Comparison of ENCODE assay signal across 8 mouse cellular contexts in genomic region chr12:75816981-75817856, GRCm38 (mm10). TPM values are rescaled to one million over a fixed set of nuclear protein-coding genes. Genes with fewer than 3 reads are reported as not detected.
A peak's percentile ranks its signal among the peaks of the same experiment; 100 is the strongest.
DNase-seq lines count a peak whose midpoint lies in the region; ATAC-seq lines count a peak whose summit lies in the region.

No protein-coding gene starts in this region.

- no peak overlapping the region for H3K27ac ChIP-seq in heart, embryonic 16.5 days (ENCODE audit: low read length)
- H3K27ac ChIP-seq in embryonic facial prominence, embryonic 10.5 days (replicated peaks), result 0 out of 2 replicates have a peak overlapping the region, but pooled peaks have one; percentile 97
- no peak overlapping the region for H3K27ac ChIP-seq in intestine, embryonic 15.5 days
- H3K27ac ChIP-seq in midbrain, embryonic 14.5 days (replicated peaks; ENCODE audit: low read depth, low read length), result no peak overlapping the region

- peak overlapping the region; percentile 89 for H3K9ac ChIP-seq in heart, embryonic 16.5 days (ENCODE audit: low read length)
- H3K9ac ChIP-seq in intestine, embryonic 15.5 days, result peak overlapping the region; percentile 90; the same call in 1 of the 2 replicates
- peak overlapping the region; percentile 84; the same call in 1 of the 2 replicates for H3K9ac ChIP-seq in midbrain, embryonic 14.5 days (replicated peaks; ENCODE audit: low read length)

- no peaks in the 10 kb centered on the region for H3K9me3 ChIP-seq in heart, embryonic 16.5 days (replicated peaks; ENCODE audit: control insufficient read depth, low read length)
- H3K9me3 ChIP-seq in embryonic facial prominence, embryonic 10.5 days, result no peaks in the 10 kb centered on the region
- H3K9me3 ChIP-seq in intestine, embryonic 15.5 days, result no peaks in the 10 kb centered on the region
- H3K9me3 ChIP-seq in midbrain, embryonic 14.5 days (ENCODE audit: control insufficient read depth, low read length), result no peaks in the 10 kb centered on the region

- peak overlapping the region; percentile 84 for H3K4me2 ChIP-seq in heart, embryonic 16.5 days (ENCODE audit: low read depth, low read length)
- H3K4me2 ChIP-seq in intestine, embryonic 15.5 days (replicated peaks), result peak overlapping the region; percentile 80
- H3K4me2 ChIP-seq in midbrain, embryonic 14.5 days (ENCODE audit: low read length), result peak overlapping the region; percentile 65

- no peak for ATAC-seq in heart, embryonic 16.5 days (replicated peaks; ENCODE audit: extremely low read depth, insufficient read depth, low FRiP score)
- no peak for ATAC-seq in intestine, embryonic 15.5 days
- no peak for ATAC-seq in midbrain, embryonic 14.5 days (ENCODE audit: low FRiP score, low TSS enrichment)

- intact Hi-C loops in heart, postnatal 14 days (cut with DNase I), result loop anchor here (5.0 to 10.0 kb wide), 2 partner anchors 35 to 58 kb away; no protein-coding TSS in a partner anchor

- whole genome bisulfite sequencing in heart, embryonic 16.5 days, result 13% methylated on average over 23 of the region's 25 CpGs
- WGBS in embryonic facial prominence, embryonic 10.5 days, result 16% methylated on average over 25 of the region's 25 CpGs
- WGBS in intestine, embryonic 15.5 days, result 10% methylated on average over 25 of the region's 25 CpGs
- 11% methylated on average over 25 of the region's 25 CpGs for WGBS in midbrain, embryonic 14.5 days

- no peaks in the 10 kb centered on the region for H3K36me3 ChIP-seq in heart, embryonic 16.5 days (ENCODE audit: control insufficient read depth, insufficient read depth)
- H3K36me3 ChIP-seq in embryonic facial prominence, embryonic 10.5 days (replicated peaks), result no peaks in the 10 kb centered on the region
- no peaks in the 10 kb centered on the region for H3K36me3 ChIP-seq in intestine, embryonic 15.5 days
- no peaks in the 10 kb centered on the region for H3K36me3 ChIP-seq in midbrain, embryonic 14.5 days (ENCODE audit: control insufficient read depth, insufficient read depth, low read length)

- H3K4me1 ChIP-seq in heart, embryonic 16.5 days (ENCODE audit: control insufficient read depth, insufficient read depth, low read length), result peaks cover 18% of the 10 kb centered on the region
- H3K4me1 ChIP-seq in embryonic facial prominence, embryonic 10.5 days, result peaks cover 44% of the 10 kb centered on the region
- peaks cover 12% of the 10 kb centered on the region for H3K4me1 ChIP-seq in intestine, embryonic 15.5 days (replicated peaks)
- peaks cover 17% of the 10 kb centered on the region for H3K4me1 ChIP-seq in midbrain, embryonic 14.5 days (ENCODE audit: control insufficient read depth, insufficient read depth, low read length)

- H3K4me3 ChIP-seq in heart, embryonic 16.5 days (ENCODE audit: low read length), result peak overlapping the region; percentile 79
- peak overlapping the region; percentile 95 for H3K4me3 ChIP-seq in embryonic facial prominence, embryonic 10.5 days
- H3K4me3 ChIP-seq in intestine, embryonic 15.5 days (replicated peaks), result peak overlapping the region; percentile 95
- H3K4me3 ChIP-seq in midbrain, embryonic 14.5 days (replicated peaks; ENCODE audit: low read depth, low read length), result peak overlapping the region; percentile 84

- no peak for DNase-seq in heart, postnatal 14 days
- no peak for DNase-seq in embryonic facial prominence, embryonic 10.5 days (ENCODE audit: low spot score)
- DNase-seq in midbrain, embryonic 14.5 days, result peak; percentile 48
- no peak for DNase-seq in Muller cell, postnatal 12 days (ENCODE audit: inconsistent ontology term)
- DNase-seq in spleen, postnatal 10 days (ENCODE audit: low spot score in 2 of 2), result no peak
- no peak for DNase-seq in layer of hippocampus, adult 18-20 months (ENCODE audit: low spot score in 2 of 2)

- no peaks in the 10 kb centered on the region for H3K27me3 ChIP-seq in heart, embryonic 16.5 days (ENCODE audit: control insufficient read depth, insufficient read depth, low read length)
- peaks cover 30% of the 10 kb centered on the region; the same call in 1 of the 2 replicates for H3K27me3 ChIP-seq in embryonic facial prominence, embryonic 10.5 days (replicated peaks; ENCODE audit: low read depth, poor library complexity, severe bottlenecking)
- no peaks in the 10 kb centered on the region for H3K27me3 ChIP-seq in intestine, embryonic 15.5 days (replicated peaks)
- no peaks in the 10 kb centered on the region for H3K27me3 ChIP-seq in midbrain, embryonic 14.5 days (ENCODE audit: control insufficient read depth, insufficient read depth, low read length)

RNA-seq across cellular contexts. Expression of gene Syne2, which starts 0.7 kb away (rescaled TPM):
- polyA plus RNA-seq in heart, embryonic 16.5 days (2015; fragmentation: Nextera tagmentation; extraction: Ambion mirVana), result 38.4 and 42.0 TPM in 2 replicates
- 10 to 100 TPM; 44.8 to 47.9 TPM for total RNA-seq in heart, postnatal 14 days (2021)
- 94.6 and 95.3 TPM in 2 replicates for polyA plus RNA-seq in embryonic facial prominence, embryonic 10.5 days (2016; fragmentation: Nextera tagmentation; extraction: Ambion mirVana)
- 35.7 and 37.6 TPM in 2 replicates for polyA plus RNA-seq in intestine, embryonic 15.5 days (2015; fragmentation: Nextera tagmentation; extraction: Ambion mirVana)
- 45.0 and 63.5 TPM in 2 replicates for polyA plus RNA-seq in midbrain, embryonic 14.5 days (2014; fragmentation: Nextera tagmentation; extraction: Ambion mirVana)
- total RNA-seq in layer of hippocampus, adult 18-20 months (2021), result 10 to 100 TPM; 19.0 to 21.1 TPM
